In genomic region chrX:98872064-98872463, GRCm38 (mm10) we compare ENCODE assay signal across 18 mouse cellular contexts.
"Had no signal": no experiment of that assay in that cellular context is flagged by ENCODE, and none has a peak within 500 bp of the region (broad histone marks: within the 10 kb centered on the region; RNA-seq: fewer than 3 reads in every experiment).

No protein-coding gene starts in this region.

- H3K4me3 ChIP-seq: layer of hippocampus, adult 2 months; liver, embryonic 13.5 days had no signal

- H3K36me3 ChIP-seq: liver, embryonic 13.5 days had no signal

- H3K9me3 ChIP-seq: liver, embryonic 13.5 days had no signal

- H3K9ac ChIP-seq: liver, embryonic 13.5 days had no signal

- H3K4me1 ChIP-seq: liver, embryonic 13.5 days had no signal

- H3K27ac ChIP-seq: kidney, postnatal 0 days; layer of hippocampus, adult 2 months; liver, embryonic 13.5 days; stomach, postnatal 0 days had no signal

- DNase-seq: kidney, adult 2 months; kidney, postnatal 25 days; layer of hippocampus, adult 9-11 months; liver, embryonic 13.5 days; lung, adult 2 months; lung, postnatal 14 days; lung, postnatal 4 days; midbrain, embryonic 14.5 days; right cerebral cortex, adult 18-20 months; right cerebral cortex, postnatal 14 days; right cerebral cortex, postnatal 4 days; thymus, adult 2 months; thymus, postnatal 14 days; thymus, postnatal 4 days had no signal

- H3K4me2 ChIP-seq: liver, embryonic 13.5 days; midbrain, embryonic 11.5 days had no signal
